Mouse (Mus musculus) cortical plate, adult 2 months (tissue): ENCODE data around the gene Psat1.

Experiments
- CTCF ChIP-seq: fragments of 200-500 bp; IDR thresholded peaks from 2 replicates; pipeline ENCODE4 v1.5.1; 2011; ENCODE audit warnings: mild to moderate bottlenecking, control low read depth, low read length; ENCODE audit not compliant: insufficient read depth; ENCODE audit errors: extremely low read depth
- POLR2A ChIP-seq: fragments of 200-500 bp; IDR thresholded peaks from 2 replicates; pipeline ENCODE4 v1.6.1; 2011; ENCODE audit warnings: mild to moderate bottlenecking, low read length, control low read depth; ENCODE audit not compliant: insufficient read depth; ENCODE audit errors: extremely low read depth

GRCm38 (mm10) chr19:15973365-15973764 is 26.2 kb upstream of the Psat1 start:
- no peak for TF ChIP-seq CTCF
- TF ChIP-seq POLR2A = no peak
